Mouse (Mus musculus): ENCODE measurements around the gene Bcar3. TPM values are rescaled to one million over a fixed set of nuclear protein-coding genes. Genes with fewer than 3 reads are reported as not detected.
A peak's percentile ranks its signal among the peaks of the same experiment; 100 is the strongest.

Gene Bcar3
- polyA plus RNA-seq, 1 experiment: 6.8 TPM

- no peak for TF ChIP-seq CTCF (IDR thresholded peaks at IDR 0.05; ENCODE audit: low read depth, low read length)
- TF ChIP-seq POLR2A (IDR thresholded peaks at IDR 0.05; ENCODE audit: borderline replicate concordance, low read depth, low read length): no peak
These were observed 128.3 kb downstream of the Bcar3 start for GRCm38 (mm10) chr3:122422276-122422675.

GRCm38 (mm10) chr3:122423643-122424042 is 129.7 kb downstream of the Bcar3 start:
- no peak overlapping the region for H3K27ac ChIP-seq (ENCODE audit: insufficient read depth, low read depth, low read length)
- TF ChIP-seq POLR2A (IDR thresholded peaks at IDR 0.05; ENCODE audit: borderline replicate concordance, low read depth, low read length): no peak
- no peak for TF ChIP-seq CTCF (IDR thresholded peaks at IDR 0.05; ENCODE audit: low read depth, low read length)
- H3K4me1 ChIP-seq (ENCODE audit: control insufficient read depth, insufficient read depth, low read length): no peaks in the 10 kb centered on the region
- H3K4me3 ChIP-seq (ENCODE audit: insufficient read depth, low read length): no peak overlapping the region

More at GRCm38 (mm10) chr3:122422276-122422675, 128.3 kb downstream of the Bcar3 start:
- H3K4me1 ChIP-seq (ENCODE audit: control insufficient read depth, insufficient read depth, low read length): no peaks in the 10 kb centered on the region
- no peak overlapping the region for H3K4me3 ChIP-seq (ENCODE audit: insufficient read depth, low read length)
- H3K27ac ChIP-seq (ENCODE audit: insufficient read depth, low read depth, low read length): no peak overlapping the region

- TF ChIP-seq CTCF (IDR thresholded peaks at IDR 0.05; ENCODE audit: low read depth, low read length) (no peak), POLR2A (IDR thresholded peaks at IDR 0.05; ENCODE audit: borderline replicate concordance, low read depth, low read length) (no peak)
- Histone ChIP-seq H3K4me1 (ENCODE audit: control insufficient read depth, insufficient read depth, low read length) (peaks cover 13% of the 10 kb centered on the region), H3K27ac (ENCODE audit: insufficient read depth, low read depth, low read length) (no peak overlapping the region), H3K4me3 (ENCODE audit: insufficient read depth, low read length) (no peak overlapping the region)
These were observed 134.4 kb downstream of the Bcar3 start for GRCm38 (mm10) chr3:122428325-122428821.

GRCm38 (mm10) chr3:122430780-122431497 is 137.0 kb downstream of the Bcar3 start:
- TF ChIP-seq POLR2A (IDR thresholded peaks at IDR 0.05; ENCODE audit: borderline replicate concordance, low read depth, low read length) (no peak), CTCF (IDR thresholded peaks at IDR 0.05; ENCODE audit: low read depth, low read length) (no peak)
- Histone ChIP-seq H3K4me1 (ENCODE audit: control insufficient read depth, insufficient read depth, low read length) (peaks cover 15% of the 10 kb centered on the region), H3K4me3 (ENCODE audit: insufficient read depth, low read length) (no peak overlapping the region), H3K27ac (ENCODE audit: insufficient read depth, low read depth, low read length) (no peak overlapping the region)

GRCm38 (mm10) chr3:122432811-122433406 is 139.0 kb downstream of the Bcar3 start:
- peaks cover 15% of the 10 kb centered on the region for H3K4me1 ChIP-seq (ENCODE audit: control insufficient read depth, insufficient read depth, low read length)
- no peak overlapping the region for H3K4me3 ChIP-seq (ENCODE audit: insufficient read depth, low read length)
- TF ChIP-seq CTCF (IDR thresholded peaks at IDR 0.05; ENCODE audit: low read depth, low read length) (no peak), POLR2A (IDR thresholded peaks at IDR 0.05; ENCODE audit: borderline replicate concordance, low read depth, low read length) (no peak)
- no peak overlapping the region for H3K27ac ChIP-seq (ENCODE audit: insufficient read depth, low read depth, low read length)

- H3K4me1 ChIP-seq (ENCODE audit: control insufficient read depth, insufficient read depth, low read length): peaks cover 15% of the 10 kb centered on the region
- no peak overlapping the region for H3K4me3 ChIP-seq (ENCODE audit: insufficient read depth, low read length)
- H3K27ac ChIP-seq (ENCODE audit: insufficient read depth, low read depth, low read length): no peak overlapping the region
- TF ChIP-seq CTCF (IDR thresholded peaks at IDR 0.05; ENCODE audit: low read depth, low read length): no peak
- TF ChIP-seq POLR2A (IDR thresholded peaks at IDR 0.05; ENCODE audit: borderline replicate concordance, low read depth, low read length): no peak
These were observed 140.2 kb downstream of the Bcar3 start for GRCm38 (mm10) chr3:122433975-122434626.

GRCm38 (mm10) chr3:122434983-122435935 is 141.3 kb downstream of the Bcar3 start:
- TF ChIP-seq CTCF (IDR thresholded peaks at IDR 0.05; ENCODE audit: low read depth, low read length): peak; percentile 25; the same call in 1 of the 2 replicates
- TF ChIP-seq POLR2A (IDR thresholded peaks at IDR 0.05; ENCODE audit: borderline replicate concordance, low read depth, low read length): no peak
- Histone ChIP-seq H3K4me3 (ENCODE audit: insufficient read depth, low read length) (no peak overlapping the region), H3K4me1 (ENCODE audit: control insufficient read depth, insufficient read depth, low read length) (peaks cover 15% of the 10 kb centered on the region), H3K27ac (ENCODE audit: insufficient read depth, low read depth, low read length) (no peak overlapping the region)

- Histone ChIP-seq H3K4me3 (ENCODE audit: insufficient read depth, low read length) (no peak overlapping the region), H3K4me1 (ENCODE audit: control insufficient read depth, insufficient read depth, low read length) (peaks cover 2% of the 10 kb centered on the region; the same call in 1 of the 2 replicates), H3K27ac (ENCODE audit: insufficient read depth, low read depth, low read length) (no peak overlapping the region)
- TF ChIP-seq POLR2A (IDR thresholded peaks at IDR 0.05; ENCODE audit: borderline replicate concordance, low read depth, low read length) (no peak), CTCF (IDR thresholded peaks at IDR 0.05; ENCODE audit: low read depth, low read length) (no peak)
These were observed 144.3 kb downstream of the Bcar3 start for GRCm38 (mm10) chr3:122438143-122438825.

Data from bone marrow macrophage, adult 2 months (primary cell).